Mouse (Mus musculus): ENCODE measurements around the gene Pyroxd1.
"Not testable (repeated sequence)": the region's sequence is repeated elsewhere in the genome, so short reads cannot be mapped to it uniquely, and the experiment has no call there.

- TF ChIP-seq CTCF (IDR thresholded peaks at IDR 0.05; ENCODE audit: low read depth, low read length); GATA1 (IDR thresholded peaks at IDR 0.05; ENCODE audit: borderline replicate concordance, low read length): not testable (repeated sequence)
Observed at GRCm38 (mm10) chr6:142352099-142352498, 6.6 kb downstream of the Pyroxd1 start.
